Mouse (Mus musculus): Measurements from ENCODE around the gene Efna4.

Efna4 gene

GRCm38 (mm10) chr3:89332476-89332875 lies 5.4 kb downstream of the Efna4 start:
- in situ Hi-C loops (cut with MboI; ENCODE audit: low sequenced_read_pairs): no loop called here

GRCm38 (mm10) chr3:89332013-89332412 lies 5.8 kb downstream of the Efna4 start:
- in situ Hi-C loops (cut with MboI; ENCODE audit: low sequenced_read_pairs): no loop called here

- in situ Hi-C loops (cut with MboI; ENCODE audit: low sequenced_read_pairs): no loop called here
These were observed 6.3 kb downstream of the Efna4 start for GRCm38 (mm10) chr3:89331561-89331960.

GRCm38 (mm10) chr3:89330948-89331347 lies 6.9 kb downstream of the Efna4 start:
- in situ Hi-C loops (cut with MboI; ENCODE audit: low sequenced_read_pairs): no loop called here

- in situ Hi-C loops (cut with MboI; ENCODE audit: low sequenced_read_pairs): no loop called here
These were observed 7.5 kb downstream of the Efna4 start for GRCm38 (mm10) chr3:89330346-89330745.

- in situ Hi-C loops (cut with MboI; ENCODE audit: low sequenced_read_pairs): no loop called here
These were observed 9.2 kb downstream of the Efna4 start for GRCm38 (mm10) chr3:89328623-89329022.

GRCm38 (mm10) chr3:89327371-89327870 lies 10.4 kb downstream of the Efna4 start:
- in situ Hi-C loops (cut with MboI; ENCODE audit: low sequenced_read_pairs): no loop called here

GRCm38 (mm10) chr3:89325882-89326281 lies 11.9 kb downstream of the Efna4 start:
- in situ Hi-C loops (cut with MboI; ENCODE audit: low sequenced_read_pairs): no loop called here

GRCm38 (mm10) chr3:89322514-89323165 lies 15.2 kb downstream of the Efna4 start, which contains the start of gene Efna3:
TSS of gene Efna3 (minus strand) at chr3:89322965.
- in situ Hi-C loops (cut with MboI; ENCODE audit: low sequenced_read_pairs): no loop called here

GRCm38 (mm10) chr3:89322131-89322500 lies 15.7 kb downstream of the Efna4 start:
- in situ Hi-C loops (cut with MboI; ENCODE audit: low sequenced_read_pairs): no loop called here

GRCm38 (mm10) chr3:89321183-89322130 lies 16.4 kb downstream of the Efna4 start:
- in situ Hi-C loops (cut with MboI; ENCODE audit: low sequenced_read_pairs): no loop called here

GRCm38 (mm10) chr3:89320581-89321182 lies 17.1 kb downstream of the Efna4 start:
- in situ Hi-C loops (cut with MboI; ENCODE audit: low sequenced_read_pairs): no loop called here

- in situ Hi-C loops (cut with MboI; ENCODE audit: low sequenced_read_pairs): no loop called here
These were observed 18.1 kb downstream of the Efna4 start for GRCm38 (mm10) chr3:89319591-89320350.

GRCm38 (mm10) chr3:89318971-89319590 lies 18.7 kb downstream of the Efna4 start:
- in situ Hi-C loops (cut with MboI; ENCODE audit: low sequenced_read_pairs): no loop called here

- in situ Hi-C loops (cut with MboI; ENCODE audit: low sequenced_read_pairs): no loop called here
These were observed 19.5 kb downstream of the Efna4 start for GRCm38 (mm10) chr3:89318316-89318715.

GRCm38 (mm10) chr3:89317246-89317645 lies 20.6 kb downstream of the Efna4 start:
- in situ Hi-C loops (cut with MboI; ENCODE audit: low sequenced_read_pairs): no loop called here

- in situ Hi-C loops (cut with MboI; ENCODE audit: low sequenced_read_pairs): no loop called here
These were observed 21.0 kb downstream of the Efna4 start for GRCm38 (mm10) chr3:89316833-89317232.

- in situ Hi-C loops (cut with MboI; ENCODE audit: low sequenced_read_pairs): no loop called here
These were observed 21.6 kb downstream of the Efna4 start for GRCm38 (mm10) chr3:89315930-89316831.

Measured in CH12F3 (cell line).